ENCODE assay signal across 16 mouse cellular contexts in genomic region chr7:123198695-123199094, GRCm38 (mm10). TPM values are rescaled to one million over a fixed set of nuclear protein-coding genes. Genes with fewer than 3 reads are reported as not detected.
DNase-seq lines count a peak whose midpoint lies in the region; ATAC-seq lines count a peak whose summit lies in the region.
"Had no signal": no experiment of that assay in that cellular context is flagged by ENCODE, and none has a peak within 500 bp of the region (broad histone marks: within the 10 kb centered on the region; RNA-seq: fewer than 3 reads in every experiment).

No protein-coding gene starts in this region.

- DNase-seq in heart, adult 11 months = peak; percentile 68
- DNase-seq in heart, adult 8-10 months (ENCODE audit: low spot score) = no peak
- peak; percentile 87 for DNase-seq in kidney, adult 11 months
- peak; percentile 49 for DNase-seq in kidney, postnatal 10 days
- peak; percentile 80 for DNase-seq in yolk sac, embryonic 10.5 days (ENCODE audit: low spot score)
- no peak for DNase-seq in right cerebral cortex, postnatal 10 days (ENCODE audit: low spot score in 2 of 2)
- no peak for DNase-seq in retina, postnatal 1 day
- DNase-seq: cerebellum, postnatal 25 days; liver, embryonic 13.5 days; lung, postnatal 4 days had no signal

- no peak for ATAC-seq in CD4-positive, CD25-positive, alpha-beta regulatory T cell, adult 4 months
- ATAC-seq: forebrain, embryonic 16.5 days; hindbrain, embryonic 16.5 days had no signal

RNA-seq across cellular contexts. Expression of gene Slc5a11, which starts 15.9 kb away (rescaled TPM):
- total RNA-seq in heart, adult 8-10 months (2022) = not detected
- under 1 TPM; 0.42 to 0.70 TPM for polyA plus RNA-seq in CD4-positive, CD25-positive, alpha-beta regulatory T cell, adult 4 months (2017; shearing (Covaris generic))
- total RNA-seq: gastrocnemius, adult 18-20 months had no signal
- polyA plus RNA-seq: erythroblast, embryonic 14.5 days; myocyte had no signal

Comparison
In these comparisons a context has a peak if more than half of its experiments do, and no peak if none do; other contexts are left out.
1. DNase-seq: peak in heart, adult 11 months (single experiment), kidney, adult 11 months (single experiment), kidney, postnatal 10 days (single experiment) and yolk sac, embryonic 10.5 days (single experiment); none in heart, adult 8-10 months (single experiment), right cerebral cortex, postnatal 10 days (0 of 2) and retina, postnatal 1 day (single experiment).